Comparison of ENCODE assay signal across 8 mouse cellular contexts in genomic region chr9:67049086-67049824, GRCm38 (mm10). TPM values are rescaled to one million over a fixed set of nuclear protein-coding genes. Genes with fewer than 3 reads are reported as not detected.
DNase-seq lines count a peak whose midpoint lies in the region; ATAC-seq and TF ChIP-seq lines count a peak whose summit lies in the region.

Gene Tpm1, minus strand, starts transcription at chr9:67049406.

- TF ChIP-seq CTCF in ES-Bruce4 (IDR thresholded peaks at IDR 0.05; ENCODE audit: low read depth, low read length), result no peak
- no peak for TF ChIP-seq CTCF in brain, embryonic 14.5 days (IDR thresholded peaks at IDR 0.05; ENCODE audit: borderline replicate concordance, extremely low read depth, insufficient read depth, insufficient read length)

- no peaks in the 10 kb centered on the region; the same call in 1 of the 2 replicates for H3K27me3 ChIP-seq in ES-Bruce4 (ENCODE audit: control insufficient read depth, insufficient read depth, low read length, poor library complexity, severe bottlenecking)
- H3K27me3 ChIP-seq in forebrain, embryonic 11.5 days (ENCODE audit: control insufficient read depth, insufficient read depth, low read length), result peaks cover 28% of the 10 kb centered on the region
- H3K27me3 ChIP-seq in heart, embryonic 16.5 days (ENCODE audit: control insufficient read depth, insufficient read depth, low read length), result no peaks in the 10 kb centered on the region
- peaks cover 97% of the 10 kb centered on the region for H3K27me3 ChIP-seq in liver, embryonic 15.5 days
- peaks cover 36% of the 10 kb centered on the region for H3K27me3 ChIP-seq in neural tube, embryonic 11.5 days (ENCODE audit: control insufficient read depth, insufficient read depth, low read length)

- WGBS in forebrain, embryonic 11.5 days, result under 1% methylated on average over 51 of the region's 51 CpGs
- 1% methylated on average over 51 of the region's 51 CpGs for WGBS in heart, embryonic 16.5 days
- WGBS in liver, embryonic 15.5 days (ENCODE audit: insufficient replicate concordance), result 2% methylated on average over 51 of the region's 51 CpGs
- under 1% methylated on average over 45 of the region's 51 CpGs for WGBS in neural tube, embryonic 11.5 days

- TF ChIP-seq EP300 in ES-Bruce4 (IDR thresholded peaks at IDR 0.05; ENCODE audit: insufficient read depth, low read depth, low read length), result no peak

- H3K4me1 ChIP-seq in ES-Bruce4 (ENCODE audit: control insufficient read depth, insufficient read depth, low read length), result no peaks in the 10 kb centered on the region
- peaks cover 21% of the 10 kb centered on the region for H3K4me1 ChIP-seq in forebrain, embryonic 11.5 days (replicated peaks; ENCODE audit: control insufficient read depth, insufficient read depth, low read length)
- peaks cover 2% of the 10 kb centered on the region; the same call in 1 of the 2 replicates for H3K4me1 ChIP-seq in heart, embryonic 16.5 days (ENCODE audit: control insufficient read depth, insufficient read depth, low read length)
- peaks cover 37% of the 10 kb centered on the region for H3K4me1 ChIP-seq in liver, embryonic 15.5 days (replicated peaks)
- H3K4me1 ChIP-seq in neural tube, embryonic 11.5 days (ENCODE audit: control insufficient read depth, insufficient read depth, low read length), result peaks cover 15% of the 10 kb centered on the region; the same call in 1 of the 2 replicates

- peak; percentile 66 for DNase-seq in brain, embryonic 14.5 days (ENCODE audit: low read depth)
- peak; percentile 88 for DNase-seq in forebrain, embryonic 11.5 days (ENCODE audit: low spot score)
- DNase-seq in kidney, postnatal 14 days, result peak; percentile 87
- DNase-seq in neural tube, embryonic 11.5 days (ENCODE audit: low spot score), result peak; percentile 83
- DNase-seq in thymus, postnatal 4 days, result peak; percentile 60

- H3K9me3 ChIP-seq in ES-Bruce4 (replicated peaks; ENCODE audit: control insufficient read depth, insufficient read depth, low read length, poor library complexity, severe bottlenecking), result no peaks in the 10 kb centered on the region
- no peaks in the 10 kb centered on the region for H3K9me3 ChIP-seq in forebrain, embryonic 11.5 days (ENCODE audit: control insufficient read depth, low read length)
- no peaks in the 10 kb centered on the region for H3K9me3 ChIP-seq in heart, embryonic 16.5 days (replicated peaks; ENCODE audit: control insufficient read depth, low read length)
- no peaks in the 10 kb centered on the region for H3K9me3 ChIP-seq in liver, embryonic 15.5 days (replicated peaks)
- no peaks in the 10 kb centered on the region for H3K9me3 ChIP-seq in neural tube, embryonic 11.5 days (ENCODE audit: control insufficient read depth, low read length)

- no peak for TF ChIP-seq POLR2A in ES-Bruce4 (IDR thresholded peaks at IDR 0.05; ENCODE audit: insufficient read depth, low read length)
- no peak for TF ChIP-seq POLR2A in brain, embryonic 14.5 days (IDR thresholded peaks at IDR 0.05; ENCODE audit: borderline replicate concordance, extremely low read depth, insufficient read depth, insufficient read length, poor library complexity, severe bottlenecking)

- H3K4me2 ChIP-seq in forebrain, embryonic 11.5 days (ENCODE audit: low read depth, low read length, severe bottlenecking), result peak within 1 kb of the TSS; percentile 94
- peak within 1 kb of the TSS; percentile 84 for H3K4me2 ChIP-seq in heart, embryonic 16.5 days (ENCODE audit: low read depth, low read length)
- H3K4me2 ChIP-seq in liver, embryonic 15.5 days, result peak within 1 kb of the TSS; percentile 69
- peak within 1 kb of the TSS; percentile 87 for H3K4me2 ChIP-seq in neural tube, embryonic 11.5 days (ENCODE audit: low read depth)

- no peaks in the 10 kb centered on the region for H3K36me3 ChIP-seq in ES-Bruce4 (ENCODE audit: control insufficient read depth, insufficient read depth, low read length, poor library complexity, severe bottlenecking)
- H3K36me3 ChIP-seq in forebrain, embryonic 11.5 days (ENCODE audit: control insufficient read depth, insufficient read depth, low read length), result no peaks in the 10 kb centered on the region
- H3K36me3 ChIP-seq in heart, embryonic 16.5 days (ENCODE audit: control insufficient read depth, insufficient read depth), result 0 out of 2 replicates have a peak, but pooled peaks cover 2% of the 10 kb centered on the region
- no peaks in the 10 kb centered on the region for H3K36me3 ChIP-seq in liver, embryonic 15.5 days (replicated peaks)
- no peaks in the 10 kb centered on the region for H3K36me3 ChIP-seq in neural tube, embryonic 11.5 days (ENCODE audit: control insufficient read depth, insufficient read depth, low read length)

- peak within 1 kb of the TSS; percentile 61 for H3K9ac ChIP-seq in ES-Bruce4 (ENCODE audit: low read depth, poor library complexity, severe bottlenecking)
- H3K9ac ChIP-seq in forebrain, embryonic 11.5 days (ENCODE audit: low read length), result peak within 1 kb of the TSS; percentile 66
- H3K9ac ChIP-seq in heart, embryonic 16.5 days (ENCODE audit: low read length), result peak within 1 kb of the TSS; percentile 95
- peak within 1 kb of the TSS; percentile 21; the same call in 1 of the 2 replicates for H3K9ac ChIP-seq in liver, embryonic 15.5 days
- peak within 1 kb of the TSS; percentile 66 for H3K9ac ChIP-seq in neural tube, embryonic 11.5 days (ENCODE audit: low read length)

- ATAC-seq in forebrain, embryonic 11.5 days (replicated peaks; ENCODE audit: low FRiP score), result peak; percentile 55
- ATAC-seq in heart, embryonic 16.5 days (replicated peaks; ENCODE audit: extremely low read depth, insufficient read depth, low FRiP score), result peak; percentile 79
- ATAC-seq in liver, embryonic 15.5 days (ENCODE audit: insufficient read depth), result peak; percentile 40; the same call in 1 of the 2 replicates
- ATAC-seq in neural tube, embryonic 11.5 days (ENCODE audit: insufficient read depth, low FRiP score, low TSS enrichment), result peak; percentile 31; the same call in 1 of the 2 replicates

- H3K27ac ChIP-seq in ES-Bruce4 (ENCODE audit: insufficient read depth, low read length), result no peak within 1 kb of the TSS
- H3K27ac ChIP-seq in forebrain, embryonic 11.5 days (ENCODE audit: low read depth, low read length), result peak within 1 kb of the TSS; percentile 31; the same call in 1 of the 2 replicates
- peak within 1 kb of the TSS; percentile 96 for H3K27ac ChIP-seq in heart, embryonic 16.5 days (ENCODE audit: low read length)
- H3K27ac ChIP-seq in liver, embryonic 15.5 days (replicated peaks), result no peak within 1 kb of the TSS
- H3K27ac ChIP-seq in neural tube, embryonic 11.5 days (ENCODE audit: low read depth, low read length), result peak within 1 kb of the TSS; percentile 14; the same call in 1 of the 2 replicates

- H3K4me3 ChIP-seq in ES-Bruce4 (ENCODE audit: low read depth, low read length), result peak within 1 kb of the TSS; percentile 78
- peak within 1 kb of the TSS; percentile 50 for H3K4me3 ChIP-seq in forebrain, embryonic 11.5 days (ENCODE audit: low read depth, low read length)
- peak within 1 kb of the TSS; percentile 81 for H3K4me3 ChIP-seq in heart, embryonic 16.5 days (ENCODE audit: low read length)
- H3K4me3 ChIP-seq in liver, embryonic 15.5 days (replicated peaks), result peak within 1 kb of the TSS; percentile 51
- H3K4me3 ChIP-seq in neural tube, embryonic 11.5 days (ENCODE audit: low read depth, low read length), result peak within 1 kb of the TSS; percentile 57

RNA-seq across cellular contexts. Expression of gene Tpm1, which starts in this region (rescaled TPM):
- 1,516 and 1,556 TPM in 2 replicates for polyA plus RNA-seq in ES-Bruce4 (2011; ENCODE audit: insufficient read depth, insufficient read length, low read depth, missing spikeins)
- 110 and 133 TPM in 2 replicates for polyA plus RNA-seq in brain, embryonic 14.5 days (2012; rRNA removed)
- polyA plus RNA-seq in forebrain, embryonic 11.5 days (2014; fragmentation: Nextera tagmentation; extraction: Ambion mirVana), result 320 TPM in 2 replicates
- 5,077 and 5,310 TPM in 2 replicates for polyA plus RNA-seq in heart, embryonic 16.5 days (2015; fragmentation: Nextera tagmentation; extraction: Ambion mirVana)
- 117 and 136 TPM in 2 replicates for polyA plus RNA-seq in liver, embryonic 15.5 days (2015; fragmentation: Nextera tagmentation; extraction: Ambion mirVana)
- polyA plus RNA-seq in neural tube, embryonic 11.5 days (2014; fragmentation: Nextera tagmentation; extraction: Ambion mirVana), result 364 and 445 TPM in 2 replicates

Comparison
In these comparisons a context has a peak if more than half of its experiments do, and no peak if none do; other contexts are left out.
1. H3K27ac ChIP-seq: peak in forebrain, embryonic 11.5 days (single experiment), heart, embryonic 16.5 days (single experiment) and neural tube, embryonic 11.5 days (single experiment); none in ES-Bruce4 (single experiment) and liver, embryonic 15.5 days (single experiment).
2. H3K9ac ChIP-seq: peak in every context shown above with its lines; median percentile 95 in heart, embryonic 16.5 days; 66 in forebrain, embryonic 11.5 days; 66 in neural tube, embryonic 11.5 days; 61 in ES-Bruce4; 21 in liver, embryonic 15.5 days.
3. Peak in every context shown above with its lines, with median percentiles within 50 percentile points of each other: H3K4me3 ChIP-seq, DNase-seq, ATAC-seq and H3K4me2 ChIP-seq.